Mouse (Mus musculus) large intestine, adult 2 months (tissue): ENCODE results near the gene Gab2. TPM values are rescaled to one million over a fixed set of nuclear protein-coding genes. Genes with fewer than 3 reads are reported as not detected.

Source experiments
- DNase-seq: peaks from one replicate; pipeline ENCODE4 v3.0.0-alpha.2; 2012; ENCODE audit warnings: low read depth, low spot score
- WGBS: fragments of 180-500 bp; shearing (Covaris S2); methylation state at CpG from one replicate; pipeline ENCODE4 v1.1.7; 2018; 5-methylcytosine and 5-hydroxymethylcytosine counted together
- polyA plus RNA-seq: library from polyadenylated mRNA; depleted of rRNA; stranded (reverse); fragments of >200 nt; gene quantifications from 2 replicates; pipeline ENCODE4 v1.2.3, GENCODE M21; 2012; rRNA removed

Gab2 gene
- 8.4 and 15.3 TPM in 2 replicates for polyA plus RNA-seq

GRCm38 (mm10) chr7:97081242-97081958 lies at the start of gene Gab2:
Gene Gab2, plus strand, starts transcription at chr7:97081586.
- no peak for DNase-seq
- under 1% methylated on average over 78 of the region's 83 CpGs for WGBS

GRCm38 (mm10) chr7:97032412-97032811 lies 49.0 kb upstream of the Gab2 start:
- WGBS: 85% methylated on average over 2 of the region's 2 CpGs
- no peak for DNase-seq

GRCm38 (mm10) chr7:97039641-97040040 lies 41.7 kb upstream of the Gab2 start:
- no peak for DNase-seq
- 80% methylated on average over 4 of the region's 4 CpGs for WGBS

GRCm38 (mm10) chr7:97041868-97042449 lies 39.4 kb upstream of the Gab2 start:
- WGBS: 93% methylated on average over 6 of the region's 6 CpGs
- DNase-seq: no peak

GRCm38 (mm10) chr7:97042981-97043380 lies 38.4 kb upstream of the Gab2 start:
- 85% methylated on average over 1 of the region's 1 CpGs for WGBS
- DNase-seq: no peak

GRCm38 (mm10) chr7:97060966-97061365 lies 20.4 kb upstream of the Gab2 start:
- WGBS: 91% methylated on average over 2 of the region's 2 CpGs

GRCm38 (mm10) chr7:97071512-97071911 lies 9.9 kb upstream of the Gab2 start:
- DNase-seq: no peak
- 38% methylated on average over 3 of the region's 3 CpGs for WGBS

More at GRCm38 (mm10) chr7:97060966-97061365, 20.4 kb upstream of the Gab2 start:
- DNase-seq: no peak

GRCm38 (mm10) chr7:97072061-97072460 lies 9.3 kb upstream of the Gab2 start:
- DNase-seq: no peak
- WGBS: 76% methylated on average over 5 of the region's 5 CpGs

GRCm38 (mm10) chr7:97074974-97075373 lies 6.4 kb upstream of the Gab2 start:
- no peak for DNase-seq
- WGBS: 35% methylated on average over 1 of the region's 1 CpGs

- no peak for DNase-seq
These were observed 4.4 kb upstream of the Gab2 start for GRCm38 (mm10) chr7:97076977-97077376.

GRCm38 (mm10) chr7:97078685-97079084 lies 2.7 kb upstream of the Gab2 start:
- WGBS: 53% methylated on average over 4 of the region's 4 CpGs
- no peak for DNase-seq

- no peak for DNase-seq
- 11% methylated on average over 6 of the region's 6 CpGs for whole genome bisulfite sequencing
These were observed 2.2 kb upstream of the Gab2 start for GRCm38 (mm10) chr7:97079145-97079544.

GRCm38 (mm10) chr7:97079651-97080365 lies 1.6 kb upstream of the Gab2 start:
- 62% methylated on average over 4 of the region's 4 CpGs for WGBS

GRCm38 (mm10) chr7:97080621-97081241 lies 655 bp upstream of the Gab2 start:
- no peak for DNase-seq
- 20% methylated on average over 4 of the region's 4 CpGs for WGBS

More at GRCm38 (mm10) chr7:97079651-97080365, 1.6 kb upstream of the Gab2 start:
- DNase-seq: no peak

GRCm38 (mm10) chr7:97081959-97082218 lies 503 bp downstream of the Gab2 start:
- no peak for DNase-seq

GRCm38 (mm10) chr7:97082219-97083101 lies 1.1 kb downstream of the Gab2 start:
- 1% methylated on average over 39 of the region's 40 CpGs for WGBS
- no peak for DNase-seq

More at GRCm38 (mm10) chr7:97081959-97082218, 503 bp downstream of the Gab2 start:
- under 1% methylated on average over 38 of the region's 38 CpGs for WGBS

- 71% methylated on average over 9 of the region's 9 CpGs for WGBS
- DNase-seq: no peak
These were observed 2.2 kb downstream of the Gab2 start for GRCm38 (mm10) chr7:97083579-97083978.

GRCm38 (mm10) chr7:97084181-97084580 lies 2.8 kb downstream of the Gab2 start:
- DNase-seq: no peak
- WGBS: 78% methylated on average over 1 of the region's 1 CpGs

GRCm38 (mm10) chr7:97085291-97085690 lies 3.9 kb downstream of the Gab2 start:
- DNase-seq: no peak
- 3% methylated on average over 4 of the region's 4 CpGs for WGBS

- 78% methylated on average over 3 of the region's 3 CpGs for whole genome bisulfite sequencing
- no peak for DNase-seq
These were observed 12.9 kb downstream of the Gab2 start for GRCm38 (mm10) chr7:97094241-97094640.
